Mouse (Mus musculus) right cerebral cortex, adult 2 months (tissue): ENCODE data around the gene Gm4792.

Experiments used
- DNase-seq, 2 experiments: peaks; one replicate each; pipeline ENCODE4 v3.0.0; 2021 to 2022; ENCODE audit warnings: low spot score in 2 of 2

Gm4792 gene

DNA sequence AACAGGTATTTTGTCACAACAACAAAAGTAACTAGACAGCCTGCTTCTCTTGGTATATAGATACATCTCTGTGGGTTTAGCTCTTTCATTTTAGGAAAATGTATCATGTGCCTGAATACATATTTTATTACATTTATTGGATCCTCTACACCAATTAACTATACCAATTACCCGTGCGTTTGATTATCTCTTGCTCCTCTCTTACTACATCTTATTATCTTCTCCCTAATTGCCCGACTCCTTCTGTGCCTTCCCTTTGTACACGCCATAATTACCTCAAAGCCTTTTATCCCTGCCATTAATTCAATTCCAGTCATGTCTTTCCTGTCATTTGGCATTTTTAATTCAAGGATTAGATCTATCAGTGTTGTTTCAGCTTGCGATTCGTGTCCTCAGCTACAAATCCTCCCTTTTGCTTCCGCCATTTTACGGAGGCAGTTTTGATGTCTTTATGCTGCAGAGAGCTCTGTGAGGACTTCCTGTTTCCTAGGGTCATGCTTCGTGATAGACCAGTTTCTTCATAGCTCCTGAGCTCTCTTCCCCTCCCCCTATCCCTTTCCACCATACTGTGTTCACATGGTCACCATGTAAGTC lies 5.7 kb upstream of the Gm4792 start:
- DNase-seq = no peak

DNA sequence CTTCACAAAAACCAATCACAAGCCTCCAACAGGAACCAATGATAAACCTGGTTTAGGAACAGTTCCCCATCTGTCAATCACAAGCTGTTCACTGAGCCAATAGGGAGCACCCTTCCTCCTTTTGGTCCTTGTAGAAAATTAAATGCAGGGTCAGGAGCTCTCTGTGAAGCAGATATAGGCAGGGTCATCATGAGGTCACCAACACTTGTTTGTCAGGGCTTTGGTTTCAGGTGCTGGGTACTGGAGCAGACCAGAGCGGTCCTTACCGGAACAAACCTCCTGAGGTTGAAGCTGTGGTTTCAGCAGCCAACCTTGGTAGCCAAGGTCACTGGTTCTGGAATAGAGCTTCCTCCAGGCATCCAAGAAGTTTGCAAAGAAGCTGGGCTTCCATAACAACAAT lies 798 bp upstream of the Gm4792 start:
- DNase-seq = no peak

DNA sequence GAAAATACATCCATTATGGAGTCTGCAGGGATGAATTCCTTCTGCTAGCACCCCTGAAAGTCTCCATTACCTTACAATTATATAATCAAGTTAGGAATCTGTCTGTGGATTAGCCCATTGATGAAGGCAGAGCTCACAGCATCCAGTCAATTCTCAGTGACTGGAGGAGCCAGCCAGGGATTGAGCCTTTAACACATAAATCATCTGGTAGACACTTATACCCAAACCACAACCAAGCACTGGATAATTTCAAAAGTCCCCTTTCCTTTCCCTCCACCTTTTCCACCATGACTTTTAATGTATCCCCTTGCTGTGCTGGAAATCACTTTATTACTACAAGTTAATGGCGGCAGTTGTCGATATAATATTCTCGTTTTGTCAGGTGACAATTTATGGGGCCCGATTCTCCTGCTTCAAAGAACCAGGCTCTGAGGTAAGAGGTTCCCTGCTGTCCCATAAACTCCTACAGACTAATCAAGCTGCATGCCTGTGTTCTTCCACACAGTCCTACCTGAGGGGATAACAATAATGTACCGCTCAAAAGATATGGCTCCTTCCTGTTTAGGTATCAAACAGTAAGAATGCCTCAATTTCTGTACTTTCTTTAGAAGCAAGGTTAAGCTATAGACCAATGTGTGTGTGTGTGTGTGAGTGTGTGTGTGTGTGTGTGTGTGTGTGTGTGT lies 2.4 kb downstream of the Gm4792 start:
- DNase-seq = no peak

DNA sequence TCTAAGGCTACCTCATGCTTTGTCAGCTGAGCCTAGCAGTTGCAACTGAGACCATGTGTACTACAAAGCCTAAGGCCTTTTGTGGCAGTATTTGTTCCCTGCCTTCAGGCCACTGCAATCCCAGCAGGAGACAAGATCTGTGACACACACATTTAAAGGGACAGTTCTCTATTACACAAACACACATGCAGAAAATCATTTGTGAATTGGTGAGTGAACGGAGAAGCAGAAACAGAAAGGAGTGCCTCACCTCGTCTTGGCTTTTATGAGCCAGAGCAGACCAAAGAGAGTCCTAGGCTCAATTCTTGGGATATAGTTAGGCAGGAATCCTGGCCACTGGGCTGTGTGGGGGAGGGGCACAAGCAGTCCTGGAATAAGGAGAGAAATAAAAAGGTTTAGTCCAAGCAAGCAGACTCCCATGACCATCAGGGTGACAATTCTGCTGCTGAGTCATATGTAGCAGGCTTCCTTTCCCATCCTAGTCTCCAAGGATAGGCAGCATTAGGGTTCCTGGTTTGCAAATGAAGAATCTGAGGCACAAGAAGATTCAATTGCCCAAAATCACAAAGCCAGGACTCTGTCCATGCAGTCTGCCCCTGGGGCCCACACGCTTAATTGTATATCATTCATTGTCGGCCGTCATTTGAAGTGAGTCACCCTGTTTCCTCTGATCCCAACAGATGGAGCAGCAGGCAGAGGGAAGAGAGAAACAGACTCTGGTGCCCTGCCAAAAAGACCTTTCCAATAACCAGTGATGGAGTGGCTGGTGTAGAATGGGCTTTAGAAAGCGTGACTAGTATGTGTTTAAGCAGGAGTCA lies 3.4 kb downstream of the Gm4792 start:
- DNase-seq = peak in 1 of 2 experiments; percentile 5

DNA sequence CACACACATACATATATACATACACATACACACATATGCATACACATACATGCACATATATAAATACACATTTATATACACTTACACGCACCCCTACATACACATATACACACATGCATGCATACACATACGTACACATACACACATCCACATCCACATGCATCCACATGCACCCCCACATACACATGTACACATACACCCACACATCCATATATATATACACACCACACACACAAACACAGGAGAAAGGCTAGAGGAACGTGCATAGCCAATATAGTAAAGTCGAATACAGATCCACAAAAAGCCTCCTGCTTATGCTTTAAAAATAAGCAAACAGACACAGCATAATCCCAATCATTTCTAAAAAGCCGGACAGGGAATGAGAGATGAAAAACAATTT lies 4.1 kb downstream of the Gm4792 start:
- DNase-seq = no peak

DNA sequence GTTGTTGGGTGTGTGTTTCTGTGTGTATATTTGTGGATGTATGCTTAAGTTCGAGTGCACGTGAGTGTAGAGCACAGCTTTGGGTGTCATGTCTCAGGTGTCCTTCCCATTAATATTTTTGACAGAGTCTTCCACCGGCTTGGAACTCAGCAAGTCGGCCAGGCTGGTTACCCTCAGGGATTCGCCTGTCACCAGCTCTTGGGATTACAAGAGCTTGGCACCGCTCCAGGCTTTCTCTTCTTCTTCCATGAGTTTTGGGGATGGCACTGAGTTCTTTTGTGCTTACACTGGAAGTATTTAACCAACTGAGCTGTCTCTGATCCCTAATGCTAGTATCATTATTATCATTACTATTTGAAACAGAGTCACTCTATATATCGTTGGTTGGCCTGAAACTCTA lies 15.7 kb downstream of the Gm4792 start:
- no peak for DNase-seq

DNA sequence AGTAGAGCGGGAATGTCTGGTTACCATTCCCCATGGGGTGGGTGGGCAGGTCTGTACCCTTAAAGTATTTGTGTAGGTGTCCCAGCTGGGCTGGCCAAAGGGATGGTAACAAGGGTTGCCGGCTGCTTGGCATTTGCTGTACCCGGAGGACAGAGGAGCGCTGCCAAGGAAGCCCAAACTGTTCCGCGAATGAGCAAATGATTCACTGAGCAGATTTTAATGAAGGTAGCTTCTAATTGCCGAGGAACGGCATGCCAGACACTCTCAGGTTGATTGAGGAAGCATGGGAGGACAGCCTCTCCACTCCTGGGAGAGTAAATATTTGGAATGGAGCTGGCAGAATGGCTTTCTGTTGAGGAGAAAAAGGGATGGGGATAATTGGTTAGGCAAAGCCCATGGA lies 16.3 kb downstream of the Gm4792 start:
- DNase-seq = peak in 1 of 2 experiments; percentile 8

DNA sequence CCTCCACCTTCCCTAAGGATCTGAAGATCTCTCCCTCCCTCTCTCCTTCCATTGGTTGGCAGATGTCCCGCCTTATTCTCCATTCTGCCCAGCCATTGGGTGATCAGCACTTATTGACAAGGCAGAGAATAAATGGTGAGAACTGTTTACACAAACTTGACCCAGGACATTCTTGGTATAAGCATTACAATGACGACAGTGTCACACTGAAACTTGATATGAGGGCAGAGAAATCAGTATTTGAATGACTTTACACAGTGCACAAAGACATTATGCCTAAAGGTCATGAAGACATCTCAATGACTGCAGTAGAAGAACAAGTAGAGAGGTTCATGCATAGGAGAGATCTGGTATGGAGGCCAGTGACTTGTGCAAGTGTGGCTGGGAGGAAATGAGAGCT lies 22.0 kb downstream of the Gm4792 start:
- DNase-seq = no peak

DNA sequence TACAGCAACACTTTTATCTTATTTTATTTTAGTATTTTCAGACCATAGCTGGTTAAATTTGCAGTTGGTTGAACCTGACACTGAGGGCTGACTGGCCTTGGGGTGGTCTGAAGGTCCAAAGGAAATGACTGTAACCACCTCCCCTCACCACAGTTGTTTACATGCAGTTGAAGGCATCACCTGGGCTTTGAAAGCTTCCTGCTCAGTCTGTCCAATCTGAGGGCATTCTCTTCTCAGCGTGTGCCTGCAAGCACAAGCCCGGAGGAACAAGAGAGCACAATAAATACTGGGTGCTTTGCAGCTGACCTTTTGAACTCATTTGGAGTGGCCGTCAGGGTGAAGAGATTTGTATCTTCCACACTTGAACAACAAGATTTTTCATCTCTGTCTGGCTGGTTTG lies 23.2 kb downstream of the Gm4792 start:
- no peak for DNase-seq

DNA sequence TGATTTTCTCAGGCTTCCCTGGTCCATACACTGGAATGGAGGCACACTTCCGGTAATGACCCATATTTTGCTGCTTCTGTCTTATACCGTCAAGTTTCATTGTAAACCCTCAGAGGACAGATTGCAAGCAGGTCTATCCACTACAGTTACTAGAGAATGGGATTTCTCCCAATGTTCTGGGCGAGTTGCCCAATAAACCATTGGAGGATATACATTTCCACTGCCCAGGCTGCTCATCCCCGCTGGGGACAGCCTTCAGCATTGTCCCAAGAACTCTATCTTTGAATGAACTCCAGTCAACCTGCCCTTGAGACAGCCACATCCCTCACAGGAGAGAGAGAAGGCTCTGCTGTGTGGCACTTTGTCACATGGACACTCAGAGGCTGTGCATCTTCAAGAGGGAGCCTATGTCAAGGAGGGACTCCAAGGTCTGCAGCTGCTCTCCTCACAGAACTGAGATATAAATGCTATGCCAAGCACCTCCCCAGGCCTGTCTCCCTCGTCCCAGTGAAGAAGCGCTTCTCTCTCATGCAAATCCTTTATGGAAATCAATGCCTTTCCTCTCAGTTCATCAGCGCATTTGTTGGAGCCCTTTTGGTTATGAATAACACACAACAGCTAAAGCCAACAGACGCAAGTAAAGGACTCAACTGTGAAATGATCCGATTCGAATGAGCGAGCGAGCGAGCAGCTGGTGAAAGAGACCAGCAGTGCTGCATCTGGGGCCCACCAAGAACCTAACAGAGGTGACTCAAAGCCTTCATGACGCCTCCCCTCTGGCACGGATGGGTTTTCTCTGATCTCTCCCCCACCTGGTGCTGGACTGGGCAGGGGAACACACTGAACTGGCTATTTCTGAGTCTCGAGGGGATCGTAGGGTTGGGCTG lies 32.6 kb downstream of the Gm4792 start:
- no peak for DNase-seq

DNA sequence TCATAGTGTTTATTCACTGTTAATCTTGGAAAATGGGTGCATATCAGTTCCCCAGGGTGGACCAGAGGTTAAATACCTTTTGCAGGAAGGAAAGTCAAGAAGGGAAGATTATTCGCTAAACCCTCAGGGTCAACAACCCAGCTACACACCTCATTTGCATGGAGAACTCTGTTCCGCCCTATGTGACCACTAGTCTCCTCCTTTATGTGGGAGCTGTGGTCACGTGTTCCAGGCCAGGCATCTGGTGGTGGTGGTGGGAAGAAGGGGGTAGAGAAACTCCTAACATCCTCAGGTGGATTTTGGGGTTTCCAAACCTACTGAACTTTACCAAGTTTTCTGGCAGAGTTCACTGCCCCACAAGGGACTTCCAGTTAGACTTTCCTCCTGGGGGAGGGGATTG lies 35.3 kb downstream of the Gm4792 start:
- DNase-seq = no peak

DNA sequence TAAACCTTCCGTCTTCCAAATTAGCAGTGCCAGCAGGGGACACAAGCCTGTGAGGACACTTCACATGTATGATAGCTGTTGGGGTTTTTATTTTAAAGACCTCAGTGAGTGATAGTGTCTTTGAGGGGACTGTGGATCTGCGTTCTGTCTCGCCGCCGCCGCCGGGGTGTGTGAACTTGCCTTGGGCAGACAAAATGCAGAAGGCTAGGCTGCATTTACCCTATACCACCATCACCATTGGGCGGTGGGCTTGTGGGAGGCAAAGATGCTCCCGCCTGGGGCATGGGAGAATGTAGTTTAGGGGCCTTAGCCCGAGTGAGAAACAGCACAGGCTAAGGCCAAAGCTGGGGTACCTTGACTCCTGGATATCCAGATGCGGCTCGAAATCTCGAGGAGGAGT lies 35.9 kb downstream of the Gm4792 start:
- DNase-seq = no peak

DNA sequence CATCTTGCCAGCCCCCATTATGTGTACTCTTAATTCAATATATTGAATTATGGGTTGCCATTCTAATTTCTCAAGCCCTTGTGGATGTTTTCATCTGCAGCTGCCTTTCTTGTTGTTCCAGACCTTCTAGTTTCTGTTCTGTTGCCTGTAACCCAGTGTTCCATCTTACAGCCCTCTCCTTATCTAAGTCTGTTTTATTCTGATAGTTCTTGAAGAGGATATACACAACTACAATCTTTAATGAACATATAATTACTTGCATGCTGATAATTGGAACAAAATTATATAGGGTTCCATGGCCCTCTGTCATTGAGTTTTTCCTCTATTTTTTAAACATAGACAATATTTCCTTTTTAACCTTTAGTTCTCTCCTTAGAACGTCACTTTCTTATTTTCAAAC lies 38.0 kb downstream of the Gm4792 start:
- no peak for DNase-seq

DNA sequence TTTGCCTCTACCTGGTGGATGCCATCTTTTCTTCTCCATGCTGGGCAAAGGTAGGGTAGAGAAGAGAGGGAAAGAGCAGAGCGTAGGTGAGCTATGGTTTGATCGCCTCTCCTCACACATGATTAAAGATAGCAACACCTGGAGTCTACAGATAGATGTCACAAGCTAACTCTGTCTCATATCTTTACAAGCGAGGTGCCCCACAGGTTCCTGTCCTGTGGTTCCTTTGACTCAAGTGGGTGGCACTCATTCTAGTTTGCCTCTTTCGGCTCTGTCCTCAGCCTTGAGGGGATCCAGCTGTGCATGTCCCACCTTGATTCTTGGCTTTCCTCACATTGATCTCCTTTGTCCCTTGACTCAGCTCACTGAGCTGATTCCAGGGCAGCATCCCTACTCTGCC lies 42.0 kb downstream of the Gm4792 start:
- no peak for DNase-seq

DNA sequence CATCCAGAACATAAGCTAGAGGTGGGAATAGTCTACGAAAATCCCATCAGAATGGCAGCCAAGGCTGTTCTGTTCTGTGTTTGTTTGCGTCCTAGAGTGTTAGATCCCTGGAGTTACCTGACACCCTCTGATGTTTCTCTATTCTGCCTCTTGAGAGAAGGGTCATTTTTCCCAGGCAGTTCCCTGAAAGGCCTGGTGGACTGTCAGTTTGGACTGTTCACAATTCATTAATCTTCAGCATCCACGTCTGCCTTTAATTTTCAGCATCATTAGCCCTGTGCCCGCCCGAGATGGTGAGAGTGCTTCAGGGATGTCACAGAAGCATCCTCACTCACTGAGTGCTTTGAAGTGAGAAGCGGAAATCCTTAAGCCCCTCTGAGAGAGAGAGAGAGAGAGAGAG lies 42.8 kb downstream of the Gm4792 start:
- no peak for DNase-seq

DNA sequence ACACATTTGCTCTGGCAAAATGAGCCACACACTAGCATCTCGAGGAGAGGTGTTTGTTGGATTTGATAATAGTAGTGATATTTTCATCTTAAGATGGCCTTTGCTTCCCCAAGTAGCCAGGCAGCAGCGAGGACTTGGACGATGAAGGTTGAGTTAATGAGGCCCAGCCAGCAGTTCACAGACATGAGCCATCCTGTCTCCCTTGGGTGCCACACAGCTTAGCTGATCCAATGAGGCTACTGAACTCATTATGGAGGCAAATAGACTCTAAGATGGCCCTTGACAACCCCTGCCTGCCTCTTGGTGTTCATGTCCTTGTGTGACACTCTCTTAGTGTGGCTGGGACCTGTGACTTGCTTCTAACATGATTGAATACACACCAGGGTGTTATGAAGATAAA lies 43.7 kb downstream of the Gm4792 start:
- DNase-seq = no peak

DNA sequence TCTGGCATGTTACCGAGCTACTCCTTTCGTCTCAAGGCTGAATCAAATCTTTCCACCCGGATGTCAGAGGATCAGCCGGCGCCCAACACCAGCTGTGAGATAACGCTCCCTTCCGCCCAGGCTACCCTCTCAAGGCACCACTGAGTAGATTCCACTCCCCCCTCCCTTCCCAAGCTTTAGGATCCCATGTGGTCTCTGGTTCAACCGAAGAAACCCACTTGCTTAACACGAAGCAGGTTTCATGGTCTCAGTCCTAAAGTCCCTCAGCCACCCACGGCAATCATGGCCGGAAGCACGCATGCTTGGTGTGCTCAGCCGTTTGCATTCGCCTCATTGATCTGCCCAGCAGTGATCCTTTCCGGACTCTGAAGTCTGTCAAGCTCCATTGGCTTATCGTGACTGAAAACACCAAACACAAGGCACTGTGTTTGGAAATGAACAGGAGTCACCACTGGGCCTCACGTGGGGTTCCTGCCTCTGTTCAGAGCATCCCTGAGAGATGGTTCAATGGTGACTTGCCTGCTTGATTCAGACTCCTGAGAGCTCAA lies 45.2 kb downstream of the Gm4792 start:
- no peak for DNase-seq

DNA sequence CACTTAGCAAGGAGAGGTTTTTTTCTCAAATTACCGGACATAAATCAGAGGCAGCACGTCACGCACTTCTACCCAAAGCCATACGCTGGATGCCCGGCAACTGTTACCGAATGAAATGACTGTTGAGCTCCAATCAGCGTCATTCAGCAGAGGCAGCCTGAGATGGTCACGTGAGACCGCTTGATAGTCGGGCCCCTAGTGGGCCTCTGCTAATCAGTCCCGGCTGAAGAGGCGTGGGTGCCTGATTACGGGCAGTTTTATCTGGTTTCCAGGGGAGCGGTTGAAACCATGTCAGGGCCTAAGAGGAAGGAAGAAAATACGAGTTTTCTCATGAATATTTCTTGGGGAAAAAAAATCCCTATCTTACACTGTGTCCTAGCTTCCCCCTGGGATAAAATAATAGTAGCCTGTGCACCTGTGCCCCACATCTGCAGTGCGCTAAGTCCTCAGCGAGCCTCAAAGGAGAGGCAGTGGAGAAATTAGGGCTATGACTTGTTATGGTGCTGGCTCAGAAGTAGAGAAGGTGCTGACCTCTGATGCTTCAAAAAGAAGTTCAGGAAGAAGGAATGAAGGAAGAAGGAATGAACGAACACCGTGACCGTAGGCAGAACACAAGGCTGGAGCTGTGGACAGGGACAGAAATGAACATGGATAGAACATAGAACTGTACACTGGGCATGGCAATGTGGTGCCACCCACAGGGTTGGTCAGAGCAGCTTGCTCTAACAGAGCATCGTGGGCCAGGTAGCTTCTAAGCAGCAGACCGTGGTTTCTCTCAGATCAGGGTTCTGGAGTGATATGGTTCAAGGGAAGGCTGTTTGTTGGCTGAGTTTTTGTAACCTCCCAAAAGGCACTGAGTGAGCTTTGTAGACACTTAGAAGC lies 48.7 kb downstream of the Gm4792 start:
- no peak for DNase-seq

DNA sequence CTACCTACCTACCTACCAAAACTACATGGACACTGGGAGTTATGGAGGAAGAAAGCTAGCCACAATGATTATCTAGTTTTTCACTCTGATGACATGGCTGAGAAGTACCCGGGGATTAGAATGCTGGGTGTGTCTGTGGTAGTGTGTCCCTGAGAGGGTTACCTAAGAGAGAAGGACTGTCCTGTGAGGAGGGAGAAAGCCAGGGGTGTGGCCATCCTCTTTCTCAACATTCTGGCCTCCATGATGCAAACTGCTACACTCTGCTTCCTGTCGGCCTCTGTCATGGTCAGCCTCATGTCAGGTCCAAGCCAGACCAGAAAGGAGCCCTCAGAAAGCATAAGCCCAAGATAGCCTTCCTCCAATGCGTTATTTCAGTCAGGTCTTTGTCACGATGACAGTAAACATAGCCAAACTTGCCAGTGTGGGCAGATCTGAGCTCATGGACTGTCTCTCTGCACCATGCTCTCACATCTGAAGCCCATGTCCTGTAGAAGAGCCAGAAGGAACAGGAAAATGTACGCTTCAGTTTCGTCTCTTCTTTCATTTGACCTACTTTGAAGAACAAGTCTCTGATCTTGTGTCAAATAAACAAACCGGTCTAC lies 50.7 kb downstream of the Gm4792 start:
- no peak for DNase-seq
